Mouse (Mus musculus) embryo, embryonic 9.5 days (tissue): ENCODE measurements at regions not wholly inside any gene's neighbourhood (a gene's known extent, or its start where the extent isn't known, plus 50 kb on each side); places are given as distances from the start of the nearest gene placed in this dataset.

ENCODE experiments used
- DNase-seq: peaks from one replicate; pipeline ENCODE4 v3.0.0-alpha.2; 2017; ENCODE audit errors: extremely low spot score

GRCm38 (mm10) chr12:25387791-25388280 is 290.9 kb upstream of the Id2 start:
- DNase-seq: peak; percentile 11

DNA sequence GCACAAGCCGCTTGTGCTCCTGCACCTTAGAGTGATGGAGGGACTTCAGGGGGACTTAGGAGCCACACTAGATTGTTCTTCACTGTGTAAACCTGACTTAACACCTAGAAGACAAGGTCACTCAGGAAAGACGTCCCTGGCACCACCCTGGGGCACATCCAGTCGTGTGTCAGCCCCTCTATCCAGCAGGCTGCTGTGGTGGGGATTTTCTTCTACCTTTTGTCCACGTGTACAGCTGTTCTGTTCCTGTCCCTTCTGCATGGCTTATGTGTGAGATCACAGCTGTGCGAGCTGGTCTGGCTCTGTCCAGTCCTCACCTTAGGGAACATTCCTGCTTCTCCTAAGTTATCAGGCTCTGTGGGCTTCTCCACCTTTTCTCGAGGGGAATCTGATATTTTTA is 286.0 kb upstream of the Id2 start:
- DNase-seq: no peak

DNA sequence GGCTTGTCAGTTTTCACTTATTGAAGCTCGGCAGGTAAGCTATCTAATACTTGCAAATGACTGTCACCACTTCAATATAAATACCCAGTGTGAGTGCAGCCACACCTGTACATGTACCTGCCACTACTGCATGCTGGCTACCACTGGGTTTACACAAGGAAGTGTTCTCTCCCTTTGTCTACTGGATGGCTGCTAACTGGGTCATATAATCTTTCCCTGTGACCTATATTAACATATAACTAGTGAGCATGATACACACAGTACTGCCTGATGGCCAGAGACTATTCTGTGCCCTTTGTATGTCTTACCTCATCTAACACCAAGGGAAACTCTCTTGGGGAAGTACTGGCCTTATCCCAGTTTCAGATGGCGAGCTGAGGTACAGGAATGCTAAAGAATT is 285.5 kb upstream of the Id2 start:
- DNase-seq: no peak

GRCm38 (mm10) chr12:25381619-25382018 is 284.7 kb upstream of the Id2 start:
- peak; percentile 25 for DNase-seq

GRCm38 (mm10) chr12:25379996-25380395 is 283.1 kb upstream of the Id2 start:
- DNase-seq: no peak

GRCm38 (mm10) chr12:25379016-25379415 is 282.1 kb upstream of the Id2 start:
- no peak for DNase-seq

DNA sequence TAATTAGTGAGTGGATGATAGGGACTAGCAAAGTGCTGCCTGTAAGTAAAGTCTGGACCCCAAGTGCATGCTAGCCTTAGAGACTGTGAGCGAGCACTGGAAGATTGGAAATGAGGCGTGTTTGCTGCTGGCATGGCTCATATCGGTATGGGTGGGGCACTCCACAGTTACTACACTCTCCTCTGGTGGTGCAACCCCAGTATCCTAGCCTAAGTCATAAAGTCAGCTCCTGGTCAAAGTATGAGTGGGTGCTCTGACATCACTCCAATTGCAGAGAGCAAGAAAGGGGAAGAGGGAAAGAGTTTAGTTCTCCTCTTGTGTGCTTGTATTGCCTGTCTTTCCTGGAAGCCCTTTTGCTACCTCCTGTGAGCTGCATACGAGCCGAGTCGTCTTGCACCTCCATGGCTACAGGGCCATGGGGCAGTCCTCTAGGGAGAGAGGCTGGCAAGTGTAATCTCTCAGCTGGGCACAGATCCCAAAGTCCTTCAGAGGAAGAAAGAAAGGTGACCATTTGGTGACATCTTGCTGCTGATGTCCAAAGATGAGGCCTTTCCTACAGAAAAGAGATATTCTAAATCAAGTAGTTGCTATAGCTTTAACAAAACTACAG is 281.2 kb upstream of the Id2 start:
- DNase-seq: no peak

DNA sequence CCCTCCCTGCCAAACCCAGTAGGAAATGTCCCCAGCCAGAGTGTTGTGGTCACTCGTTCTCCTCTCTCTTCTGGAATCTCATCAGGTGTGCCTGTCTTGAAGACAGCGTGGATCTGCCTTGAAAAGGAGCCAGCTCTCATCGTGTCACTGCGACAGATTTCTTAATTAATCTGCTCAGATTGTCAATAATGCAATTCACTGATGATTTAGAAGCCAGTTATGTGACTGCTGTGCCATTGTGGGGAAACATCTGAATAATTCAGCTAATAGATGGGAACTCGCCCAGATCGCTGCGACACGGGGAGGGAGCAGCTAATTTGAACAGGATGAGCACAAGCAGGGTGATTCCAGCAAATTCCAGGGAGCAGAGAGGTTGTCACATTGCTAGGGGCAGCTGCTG is 279.5 kb upstream of the Id2 start:
- DNase-seq: no peak

DNA sequence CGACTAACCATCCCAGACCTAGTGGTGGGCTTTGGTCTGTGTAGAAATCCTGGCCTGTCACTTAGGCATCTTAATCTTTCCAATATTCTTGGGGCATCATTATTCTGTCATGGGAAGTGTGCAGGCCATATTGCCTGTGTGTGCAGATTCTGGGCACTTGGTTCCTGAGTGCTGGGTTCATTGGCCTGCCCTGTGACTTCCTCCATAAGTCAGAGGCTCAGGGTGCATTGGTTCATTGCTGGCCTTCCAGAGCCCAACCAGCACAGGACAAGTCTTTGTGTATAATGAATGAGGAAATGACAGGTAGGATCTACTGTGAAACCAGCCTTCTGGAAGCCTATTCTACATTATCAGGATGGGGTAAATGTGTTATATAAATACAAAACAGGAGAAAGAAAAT is 270.6 kb upstream of the Id2 start:
- DNase-seq: no peak

DNA sequence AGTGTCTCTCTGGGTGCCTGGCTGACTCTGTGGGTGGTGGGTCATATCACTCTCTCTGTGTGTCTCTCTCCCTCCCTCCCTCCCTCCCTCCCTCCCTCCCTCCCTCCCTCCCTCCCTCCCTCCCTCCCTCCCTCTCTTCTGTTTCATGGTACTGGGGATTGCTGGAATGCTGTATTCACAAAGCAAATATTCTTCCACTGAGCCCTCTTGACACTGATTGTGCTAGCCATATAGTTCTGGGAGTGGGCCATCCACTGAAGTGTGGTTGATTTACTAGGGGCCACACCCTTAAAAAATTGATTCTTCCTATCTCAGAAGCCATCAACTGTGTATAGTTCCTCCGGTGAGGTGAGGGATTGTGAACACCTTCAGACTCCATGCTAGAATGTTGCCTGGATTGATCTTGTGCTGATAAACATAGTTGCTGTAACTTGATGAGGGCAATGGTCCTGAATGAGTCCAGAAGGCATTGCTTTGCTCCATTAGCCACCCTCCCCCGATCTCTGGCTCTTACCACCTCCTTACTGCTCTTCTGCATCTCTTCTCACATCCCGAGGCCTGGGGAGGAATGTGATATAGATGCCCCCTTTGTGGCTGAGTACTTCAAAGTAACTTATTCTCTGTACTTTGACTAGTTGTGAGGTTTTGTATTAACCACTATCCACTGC is 268.8 kb upstream of the Id2 start:
- DNase-seq: no peak

- DNase-seq: no peak
These were observed 268.1 kb upstream of the Id2 start for GRCm38 (mm10) chr12:25364966-25365568.

GRCm38 (mm10) chr12:25363839-25364238 is 266.9 kb upstream of the Id2 start:
- DNase-seq: no peak

- no peak for DNase-seq
These were observed 266.4 kb upstream of the Id2 start for GRCm38 (mm10) chr12:25363341-25363740.

- DNase-seq: no peak
These were observed 265.8 kb upstream of the Id2 start for GRCm38 (mm10) chr12:25362771-25363170.

DNA sequence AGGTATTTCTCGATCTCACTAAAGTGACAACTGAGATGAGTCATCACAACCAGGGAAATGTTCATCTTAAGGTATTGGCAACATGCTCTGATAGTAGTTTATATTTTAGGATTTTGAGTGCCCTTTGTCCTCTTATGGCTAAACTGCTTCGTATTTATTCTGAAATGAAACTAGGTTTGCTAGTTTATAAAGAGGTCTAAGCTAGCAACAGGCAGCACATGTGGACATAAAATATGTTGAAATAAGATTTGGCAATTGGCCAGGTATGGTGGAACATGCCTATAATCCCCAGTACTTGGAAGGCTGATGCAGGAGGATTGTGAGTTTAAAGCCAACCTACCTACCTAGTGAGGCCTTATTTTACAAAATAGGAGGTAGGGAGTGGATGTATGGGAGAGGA is 263.8 kb upstream of the Id2 start:
- DNase-seq: no peak

DNA sequence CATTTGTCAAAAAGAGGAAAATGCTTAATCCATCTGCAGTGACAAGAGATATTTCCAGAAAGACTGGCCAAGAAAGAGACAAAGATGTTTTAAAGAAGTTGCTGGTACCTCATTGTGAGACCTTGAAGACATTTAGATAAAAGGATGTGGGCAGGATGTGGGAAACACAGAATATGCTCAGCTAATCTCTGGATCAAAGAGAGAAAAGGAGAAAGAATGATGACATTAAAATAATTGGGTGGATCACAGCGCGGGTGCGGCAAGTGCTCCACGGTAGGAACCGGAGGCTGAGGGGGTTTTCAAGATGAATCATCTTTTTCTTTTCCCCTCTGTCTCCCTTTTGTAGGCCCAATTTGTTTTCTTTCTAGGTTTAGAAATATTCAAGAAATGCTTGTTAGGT is 263.0 kb upstream of the Id2 start:
- no peak for DNase-seq

DNA sequence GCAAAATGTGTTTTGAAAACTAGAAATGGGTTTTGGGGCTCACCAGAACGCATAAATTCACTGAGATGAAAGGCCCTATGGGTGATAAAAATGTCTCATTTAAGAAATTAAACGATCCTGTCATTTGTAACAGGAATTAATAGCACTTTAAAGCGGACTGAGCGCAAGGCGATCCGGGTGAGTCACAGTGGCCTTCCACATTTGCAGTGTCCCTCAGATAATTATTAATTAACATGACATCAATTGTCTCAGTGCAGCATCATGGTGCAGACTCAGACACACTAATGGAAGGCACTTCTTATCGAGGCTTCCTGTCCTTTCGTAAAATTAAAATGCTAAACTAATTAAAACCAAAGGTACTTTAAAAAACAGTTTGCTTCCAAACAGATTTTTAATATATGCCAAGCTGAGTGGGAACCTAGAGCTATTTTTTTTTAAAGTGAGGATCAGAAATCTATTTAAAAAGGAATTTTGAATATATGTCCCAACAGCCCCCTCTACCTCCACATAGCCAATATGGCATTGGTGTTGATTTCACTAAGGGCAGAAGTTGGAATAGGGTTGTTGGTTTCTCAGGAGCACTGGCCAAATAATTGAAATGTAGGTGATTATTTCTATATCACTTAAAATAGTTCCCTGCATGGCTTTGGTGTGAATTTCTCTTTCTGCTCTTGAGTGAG is 262.0 kb upstream of the Id2 start:
- DNase-seq: no peak

DNA sequence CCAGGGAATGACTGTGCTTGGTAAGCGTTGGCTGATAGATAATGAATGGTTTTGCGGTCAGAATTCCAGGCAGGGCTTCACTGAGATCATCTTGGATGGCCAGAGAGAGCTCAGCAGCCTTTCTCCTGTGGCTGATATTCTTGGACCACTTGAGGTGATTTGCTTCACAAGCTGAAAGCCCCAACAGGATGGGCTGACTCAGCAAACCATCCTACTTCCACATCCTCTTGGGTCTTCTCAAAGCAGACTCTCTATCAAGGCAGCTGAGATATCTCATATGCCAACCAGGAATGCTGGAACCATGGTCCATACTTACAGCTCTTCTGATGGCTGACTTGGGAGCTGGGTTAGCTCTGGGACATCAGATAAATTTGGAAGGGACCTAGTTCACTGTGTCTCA is 259.8 kb upstream of the Id2 start:
- DNase-seq: no peak

- no peak for DNase-seq
These were observed 258.3 kb upstream of the Id2 start for GRCm38 (mm10) chr12:25355217-25355616.

DNA sequence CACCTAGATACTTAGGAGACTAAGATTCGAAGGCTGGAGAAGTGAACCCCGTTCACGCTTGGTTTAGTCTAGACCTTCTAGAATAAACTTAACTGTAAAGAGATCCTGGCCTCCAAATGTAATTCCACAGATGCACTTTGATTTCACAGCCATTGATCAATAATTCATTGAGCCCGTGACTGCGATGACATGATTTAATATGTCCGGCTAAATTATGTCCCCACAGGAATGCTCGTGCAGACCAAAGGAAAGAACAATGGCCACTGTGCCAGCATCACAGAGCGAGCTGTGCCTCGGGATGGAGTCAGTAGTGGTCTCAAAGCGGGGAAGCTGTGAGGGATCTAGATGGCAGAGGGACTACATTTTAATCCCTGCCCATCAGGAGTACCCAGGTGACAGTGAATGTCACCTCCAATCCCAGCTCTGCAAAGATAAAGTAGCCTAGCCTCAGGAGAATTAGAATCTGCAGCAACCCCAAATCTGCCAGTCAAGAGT is 256.5 kb upstream of the Id2 start:
- no peak for DNase-seq

DNA sequence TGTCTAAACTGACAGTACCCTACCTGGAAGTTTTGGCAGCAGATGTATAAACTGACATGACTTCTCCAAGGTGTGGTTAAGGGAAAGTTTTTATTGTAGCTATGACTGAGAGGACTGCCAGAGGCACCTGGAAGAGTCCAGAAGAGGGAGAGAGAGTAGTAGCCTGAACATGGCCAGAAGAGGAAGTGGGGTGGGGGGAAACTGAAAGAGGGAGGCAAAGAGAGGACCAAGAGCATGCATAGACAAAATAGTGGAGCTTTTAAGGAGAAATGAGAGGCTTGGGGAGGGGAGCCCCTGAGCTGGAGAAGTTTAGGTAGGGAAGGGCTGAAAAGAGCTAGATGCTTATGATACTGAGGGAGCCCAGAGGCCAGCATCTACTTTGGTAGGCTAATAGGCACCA is 255.2 kb upstream of the Id2 start:
- DNase-seq: no peak

DNA sequence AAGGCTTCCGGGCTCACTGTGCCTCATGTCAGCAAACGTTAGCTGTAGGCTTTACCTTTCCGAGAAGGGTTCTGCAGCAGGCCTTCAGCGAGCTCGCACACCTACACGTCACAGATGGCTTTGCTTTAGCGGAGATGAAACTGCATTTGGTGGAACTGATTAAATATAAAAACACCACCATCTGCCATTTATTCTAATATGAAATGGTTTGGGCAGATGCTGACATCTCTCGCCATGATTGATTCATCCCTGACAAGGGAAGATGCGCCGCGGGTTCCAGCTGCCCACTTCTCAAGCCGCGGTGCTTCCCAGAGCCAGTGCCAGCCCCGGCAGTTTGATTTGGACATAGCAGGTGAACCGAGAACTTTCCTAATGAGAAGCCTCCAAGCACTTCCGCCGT is 247.4 kb upstream of the Id2 start:
- no peak for DNase-seq

GRCm38 (mm10) chr12:25338771-25339170 is 241.8 kb upstream of the Id2 start:
- DNase-seq: no peak
